Mouse (Mus musculus) CD4-positive naive resting alpha-beta T cell, adult 57 days (primary cell): Measurements from ENCODE around the gene Ppip5k1. TPM values are rescaled to one million over a fixed set of nuclear protein-coding genes. Genes with fewer than 3 reads are reported as not detected.

Experiments used
- total RNA-seq: library from RNA; stranded (reverse); gene quantifications from one replicate; pipeline ENCODE4 v1.2.4, GENCODE M21; 2023

Ppip5k1 gene
- 18.4 TPM for total RNA-seq

GRCm38 (mm10) chr2:121354820-121355592 is at the start of gene Ppip5k1:
Ppip5k1 (minus strand) TSS chr2:121355396.

DNA sequence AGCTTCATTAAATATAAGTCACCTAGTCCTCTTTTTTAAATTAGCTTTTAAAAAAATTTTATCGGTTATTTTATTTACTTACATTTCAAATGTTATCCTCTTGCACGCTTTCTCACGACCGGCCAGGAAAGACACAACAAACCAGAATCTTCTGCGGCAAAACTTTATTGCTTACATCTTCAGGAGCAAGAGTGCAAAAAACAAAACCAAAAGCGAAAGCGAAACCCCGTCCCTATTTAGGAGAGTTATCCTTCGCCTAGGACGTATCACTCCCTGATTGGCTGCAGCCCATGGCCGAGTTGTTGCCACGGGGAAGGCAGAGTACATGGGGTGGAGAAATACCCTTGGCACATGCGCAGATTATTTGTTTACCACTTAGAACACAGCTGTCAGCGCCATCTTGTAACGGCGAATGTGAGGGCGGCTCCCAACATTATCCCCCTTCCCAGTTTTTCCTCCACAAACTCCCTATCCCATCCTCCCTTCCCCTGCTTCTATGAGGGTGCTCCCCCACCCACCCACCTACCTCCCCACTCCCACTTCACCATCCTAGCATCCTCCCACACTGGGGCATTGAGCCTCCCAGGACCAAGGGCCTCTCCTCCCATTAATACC is 31.9 kb upstream of the Ppip5k1 start, which contains the start of gene Strc:
Gene Strc (minus strand): TSS at position 208 of the 615 bp plus-strand sequence.

GRCm38 (mm10) chr2:121357494-121357893 is 2.3 kb upstream of the Ppip5k1 start, which contains the start of gene Ckmt1:
Ckmt1 (plus strand) TSS chr2:121357714.

GRCm38 (mm10) chr2:121288901-121289729 is 66.1 kb downstream of the Ppip5k1 start, which contains the start of gene Map1a:
Map1a (plus strand) TSS chr2:121289600.

DNA sequence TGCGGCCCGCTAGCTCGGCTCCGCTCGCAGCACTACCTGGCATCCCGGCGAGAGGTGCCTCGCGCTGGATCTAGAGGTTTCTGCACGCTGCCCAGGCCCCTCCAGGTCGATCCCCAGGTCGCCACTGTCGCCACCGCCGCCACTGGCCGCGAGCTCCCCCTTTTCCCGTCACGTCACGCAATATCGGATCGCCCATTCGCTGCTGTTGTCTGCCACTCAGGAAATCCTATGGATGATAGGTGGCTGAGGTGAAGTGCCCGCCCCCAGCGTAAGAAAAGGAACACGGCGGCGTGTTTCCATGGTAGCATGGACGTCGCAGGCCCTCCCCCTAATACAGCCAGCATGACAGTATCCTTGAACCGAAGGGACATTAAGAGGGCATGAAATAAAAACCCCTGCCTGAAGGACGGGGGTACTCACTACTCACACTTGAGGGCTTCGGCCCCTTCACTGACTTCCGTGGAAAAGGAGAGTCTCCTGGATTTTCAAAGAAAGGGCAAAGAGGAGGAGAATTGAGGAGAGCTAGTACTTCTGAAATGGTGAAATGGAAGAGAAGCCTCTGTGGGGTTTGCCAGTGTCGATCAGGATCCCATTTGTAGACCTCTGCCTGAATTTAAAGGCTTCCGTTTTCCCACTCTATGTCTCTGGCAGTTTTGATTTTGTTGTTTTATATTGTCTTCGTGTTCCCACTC is 83.8 kb downstream of the Ppip5k1 start, which contains the start of gene Trp53bp1:
Gene Trp53bp1 (minus strand): TSS at position 172 of the 692 bp plus-strand sequence.

Other genes with a start within 250 kb of the Ppip5k1 start
- not detected for gene Tgm7, start 245.6 kb downstream of the Ppip5k1 start, total RNA-seq
- 20.6 TPM for gene Adal, start 215.0 kb downstream of the Ppip5k1 start, total RNA-seq
- 14.9 TPM for gene Lcmt2, start 214.7 kb downstream of the Ppip5k1 start, total RNA-seq
- 64.1 TPM for gene Tubgcp4, start 184.7 kb downstream of the Ppip5k1 start, total RNA-seq
- 30.4 TPM for gene Zscan29, start 184.3 kb downstream of the Ppip5k1 start, total RNA-seq
- 82.7 TPM for gene Trp53bp1, start 84.0 kb downstream of the Ppip5k1 start, total RNA-seq
- 0.12 TPM for gene Map1a, start 65.8 kb downstream of the Ppip5k1 start, total RNA-seq
- gene Ckmt1, start 2.3 kb upstream of the Ppip5k1 start, total RNA-seq = not detected
- gene Strc, start 31.8 kb upstream of the Ppip5k1 start, total RNA-seq = 1.8 TPM
- 162 TPM for gene Pdia3, start 58.4 kb upstream of the Ppip5k1 start, total RNA-seq
- 2.0 TPM for gene Catsper2, start 58.4 kb upstream of the Ppip5k1 start, total RNA-seq
- gene Ell3, start 88.9 kb upstream of the Ppip5k1 start, total RNA-seq = 2.7 TPM
- 310 TPM for gene Serf2, start 93.8 kb upstream of the Ppip5k1 start, total RNA-seq
- 42.8 TPM for gene Hypk, start 97.9 kb upstream of the Ppip5k1 start, total RNA-seq
- gene Serinc4, start 101.4 kb upstream of the Ppip5k1 start, total RNA-seq = 0.80 TPM
- gene Mfap1b, start 118.7 kb upstream of the Ppip5k1 start, total RNA-seq = 45.5 TPM
- 41.6 TPM for gene Mfap1a, start 151.3 kb upstream of the Ppip5k1 start, total RNA-seq
- 14.4 TPM for gene Wdr76, start 151.3 kb upstream of the Ppip5k1 start, total RNA-seq